Mouse (Mus musculus): ENCODE measurements around the gene Olfr161. TPM values are rescaled to one million over a fixed set of nuclear protein-coding genes. Genes with fewer than 3 reads are reported as not detected.
"Not testable (repeated sequence)": the region's sequence is repeated elsewhere in the genome, so short reads cannot be mapped to it uniquely, and the experiment has no call there.

Gene Olfr161
- not detected in 2 replicates for polyA plus RNA-seq (2015; fragmentation: Nextera tagmentation; extraction: Ambion mirVana)

DNA sequence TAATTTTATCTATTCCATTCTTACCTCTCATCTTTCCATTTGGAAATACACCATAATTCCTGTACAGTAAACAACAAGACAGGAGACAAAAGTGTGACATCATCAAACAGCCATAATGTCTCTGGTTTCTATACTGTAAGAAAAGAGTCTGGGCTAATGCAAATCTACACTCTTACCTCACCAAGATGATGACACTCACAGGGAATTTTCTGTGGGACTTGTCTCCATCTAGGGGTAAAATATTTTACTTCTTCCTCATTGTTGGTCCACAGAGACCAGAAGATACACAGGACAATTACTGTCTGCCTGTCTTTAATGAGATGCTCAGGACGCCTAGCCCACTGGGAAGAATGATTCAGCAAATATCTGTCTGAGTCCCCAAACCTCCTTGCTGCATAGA lies at the start of gene Olfr161:
TSS of gene Olfr161 (plus strand) at position 352 of the 400 bp plus-strand sequence.
- H3K36me3 ChIP-seq, result no peaks in the 10 kb centered on the region
- no peaks in the 10 kb centered on the region for H3K9me3 ChIP-seq
- no peak within 1 kb of the TSS for H3K9ac ChIP-seq
- no peaks in the 10 kb centered on the region for H3K4me1 ChIP-seq (replicated peaks)
- H3K4me2 ChIP-seq (replicated peaks), result no peak within 1 kb of the TSS
- no peak for ATAC-seq
- 85% methylated on average over 1 of the region's 1 CpGs for WGBS
- H3K4me3 ChIP-seq (replicated peaks), result no peak within 1 kb of the TSS
- H3K27me3 ChIP-seq (replicated peaks), result no peaks in the 10 kb centered on the region
- H3K27ac ChIP-seq, result no peak within 1 kb of the TSS

DNA sequence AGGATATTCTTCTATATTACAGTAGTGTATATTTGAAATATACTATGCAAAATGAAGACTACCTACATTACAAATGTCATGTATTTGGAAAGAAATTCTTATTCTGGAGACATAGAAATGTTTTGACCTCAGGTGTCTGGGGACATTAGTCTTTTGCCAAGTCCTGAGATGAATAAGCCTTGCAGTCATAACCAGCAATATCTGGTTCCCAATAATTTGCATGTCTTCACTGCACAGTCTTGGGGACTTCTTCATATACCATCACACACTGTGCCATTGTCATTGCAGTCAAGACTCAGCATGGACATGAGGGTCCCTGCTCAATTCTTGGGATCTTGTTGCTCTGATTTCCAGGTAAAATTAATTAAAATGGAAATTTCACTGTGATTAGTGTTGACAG lies 27.3 kb upstream of the Olfr161 start:
- no peak overlapping the region for H3K4me2 ChIP-seq (replicated peaks)
- H3K27ac ChIP-seq, result no peak overlapping the region
- no peak for ATAC-seq
- H3K27me3 ChIP-seq (replicated peaks), result no peaks in the 10 kb centered on the region
- H3K4me3 ChIP-seq (replicated peaks), result no peak overlapping the region
- H3K4me1 ChIP-seq (replicated peaks), result no peaks in the 10 kb centered on the region
- H3K36me3 ChIP-seq, result no peaks in the 10 kb centered on the region
- H3K9ac ChIP-seq, result no peak overlapping the region
- H3K9me3 ChIP-seq, result no peaks in the 10 kb centered on the region

DNA sequence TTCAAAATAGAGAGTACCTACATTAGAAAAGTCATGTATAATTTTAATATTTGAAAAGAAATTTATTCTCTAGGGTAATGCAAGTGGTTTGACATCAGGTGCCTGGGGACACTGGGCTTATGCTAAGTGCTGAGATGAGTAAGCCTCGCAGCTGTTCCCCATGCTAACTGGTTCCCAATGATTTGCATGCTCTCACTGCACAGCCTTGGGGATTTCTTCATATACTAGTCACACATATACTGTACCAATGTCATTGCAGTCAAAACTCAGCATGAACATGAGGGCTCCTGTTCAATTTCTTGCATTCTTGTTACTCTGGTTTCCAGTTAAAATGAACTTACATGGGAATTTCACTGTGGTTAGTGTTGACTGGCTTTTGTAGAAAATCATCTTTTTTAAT lies 13.2 kb upstream of the Olfr161 start:
- H3K4me2 ChIP-seq (replicated peaks); ATAC-seq; H3K4me1 ChIP-seq (replicated peaks); H3K36me3 ChIP-seq; H3K9me3 ChIP-seq; H3K27ac ChIP-seq; H3K4me3 ChIP-seq (replicated peaks); H3K9ac ChIP-seq; H3K27me3 ChIP-seq (replicated peaks): not testable (repeated sequence)
- WGBS, result 68% methylated on average over 1 of the region's 1 CpGs

DNA sequence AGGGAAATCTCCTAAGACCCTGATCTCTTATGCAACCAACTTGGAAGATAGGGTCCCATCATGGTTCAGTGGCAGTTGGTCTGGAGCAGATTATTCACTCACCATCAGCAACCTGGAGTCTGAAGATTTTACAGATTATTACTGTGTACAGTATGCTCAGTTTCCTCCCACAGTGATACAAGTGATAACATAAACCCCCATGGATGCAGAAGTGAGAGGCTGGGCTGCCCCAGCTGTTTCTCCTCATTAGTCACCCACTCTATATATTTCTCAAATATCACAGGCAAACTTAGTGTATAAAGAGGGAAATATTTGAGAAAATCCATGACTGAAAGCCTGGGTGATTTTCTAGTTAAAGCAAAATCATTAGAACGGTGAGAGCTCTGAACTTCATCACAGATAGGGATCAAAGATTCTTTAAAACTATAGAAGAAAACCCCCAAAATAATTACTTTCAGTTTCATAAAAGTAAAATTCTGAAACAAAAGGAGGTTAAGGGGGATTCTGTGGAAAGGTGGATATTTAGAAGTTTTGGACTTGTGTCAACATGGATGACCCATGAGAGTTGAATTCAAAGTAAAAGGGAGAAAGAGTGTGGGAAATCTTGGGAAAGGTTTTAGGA lies 12.5 kb upstream of the Olfr161 start:
- 87% methylated on average over 1 of the region's 1 CpGs for WGBS
- not testable (repeated sequence) for H3K27me3 ChIP-seq (replicated peaks); H3K36me3 ChIP-seq; H3K27ac ChIP-seq; H3K9ac ChIP-seq; H3K4me2 ChIP-seq (replicated peaks); H3K4me1 ChIP-seq (replicated peaks); ATAC-seq; H3K9me3 ChIP-seq; H3K4me3 ChIP-seq (replicated peaks)

DNA sequence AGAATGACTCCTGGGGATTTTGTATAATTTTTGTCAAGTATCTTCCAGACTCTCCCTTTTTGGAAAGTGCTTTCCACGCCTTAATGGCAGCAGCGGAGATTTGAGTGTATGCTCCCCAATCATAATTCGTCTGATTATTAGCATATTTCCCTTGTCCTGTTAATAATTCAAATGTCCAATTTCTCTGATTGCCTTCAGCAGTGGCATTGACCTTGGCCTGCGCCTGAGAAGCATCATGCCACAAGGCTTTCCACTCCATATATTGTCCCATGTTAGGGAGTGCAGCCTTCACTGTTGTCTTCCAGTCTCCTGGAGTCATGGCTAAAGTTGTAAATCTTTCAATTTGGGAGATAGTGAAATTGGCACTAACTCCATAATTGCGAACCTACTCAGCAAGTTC lies 40.5 kb downstream of the Olfr161 start:
- not testable (repeated sequence) for H3K4me1 ChIP-seq (replicated peaks); ATAC-seq; H3K36me3 ChIP-seq; H3K9me3 ChIP-seq; H3K4me2 ChIP-seq (replicated peaks); H3K27me3 ChIP-seq (replicated peaks); H3K9ac ChIP-seq; H3K27ac ChIP-seq; H3K4me3 ChIP-seq (replicated peaks)
- WGBS, result 87% methylated on average over 5 of the region's 5 CpGs

DNA sequence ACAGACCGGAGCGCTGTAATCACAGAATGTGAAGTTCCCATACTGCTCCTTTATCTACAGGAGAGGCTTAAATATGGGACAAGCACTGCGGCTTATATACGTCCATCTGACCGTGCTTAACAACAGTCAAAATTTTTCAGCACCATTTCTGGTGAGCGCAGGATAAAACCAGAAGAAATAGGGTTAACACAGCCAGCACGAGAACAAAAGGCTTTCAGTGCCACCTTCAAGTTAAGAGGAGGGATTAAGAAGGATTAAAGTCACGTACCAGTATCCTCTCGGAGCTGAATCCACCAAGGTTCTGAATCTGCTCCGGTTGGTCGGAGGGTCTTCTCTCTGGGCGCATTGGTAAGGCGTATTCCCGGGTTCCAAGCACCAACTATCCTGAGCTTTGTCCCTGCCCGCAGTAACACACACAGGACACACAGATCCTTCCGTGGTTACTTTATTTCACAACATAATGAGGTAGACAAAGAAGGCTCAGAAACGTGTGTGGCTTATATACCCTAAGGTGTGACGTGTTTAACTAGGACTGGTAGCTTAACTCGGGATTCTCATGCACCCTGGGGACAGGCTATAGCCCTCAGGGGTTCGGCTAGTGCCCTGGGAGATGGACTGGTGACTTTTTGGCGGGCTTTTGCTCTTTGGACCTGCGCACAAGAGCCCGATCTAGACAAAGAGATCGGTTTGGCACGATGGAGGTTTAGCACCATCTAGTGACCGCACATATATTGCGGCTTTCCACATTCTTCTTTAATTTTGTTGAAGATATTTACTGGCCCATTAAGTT lies 41.9 kb downstream of the Olfr161 start:
- ATAC-seq, result peak; percentile 85
- H3K4me1 ChIP-seq (replicated peaks); H3K9me3 ChIP-seq; H3K27me3 ChIP-seq (replicated peaks); H3K36me3 ChIP-seq; H3K27ac ChIP-seq: not testable (repeated sequence)
- H3K9ac ChIP-seq, result peak overlapping the region; percentile 23
- H3K4me3 ChIP-seq (replicated peaks), result peak overlapping the region; percentile 22
- WGBS, result 40% methylated on average over 27 of the region's 27 CpGs
- H3K4me2 ChIP-seq (replicated peaks), result peak overlapping the region; percentile 53

Other genes starting within 250 kb of the Olfr161 start
- gene Mefv, start 127.1 kb downstream of the Olfr161 start, polyA plus RNA-seq (2015; fragmentation: Nextera tagmentation; extraction: Ambion mirVana), result 0.19 TPM in 1 of 2 replicates, not detected in the other
- 38.6 and 40.1 TPM in 2 replicates for gene Zfp263, start 153.1 kb downstream of the Olfr161 start, polyA plus RNA-seq (2015; fragmentation: Nextera tagmentation; extraction: Ambion mirVana)
- not detected in 2 replicates for gene Olfr15, start 239.8 kb downstream of the Olfr161 start, polyA plus RNA-seq (2015; fragmentation: Nextera tagmentation; extraction: Ambion mirVana)